Comparison of ENCODE assay signal across 18 mouse cellular contexts in genomic region chr6:28615966-28616365, GRCm38 (mm10).
DNase-seq lines count a peak whose midpoint lies in the region; ATAC-seq and TF ChIP-seq lines count a peak whose summit lies in the region.
"Had no signal": no experiment of that assay in that cellular context is flagged by ENCODE, and none has a peak within 500 bp of the region (broad histone marks: within the 10 kb centered on the region; RNA-seq: fewer than 3 reads in every experiment).

No protein-coding gene starts in this region.

- peak in 1 of 2 experiments; percentile 21 for DNase-seq in cerebellum, adult 2 months
- no peak for DNase-seq in cerebellum, postnatal 14 days
- no peak for DNase-seq in gastrocnemius, adult 2 months
- DNase-seq in gastrocnemius, postnatal 36 days = no peak
- DNase-seq in right cerebral cortex, adult 18-20 months = peak; percentile 30
- no peak for DNase-seq in right cerebral cortex, postnatal 36 days (ENCODE audit: low spot score in 2 of 2)
- peak; percentile 58 for DNase-seq in telencephalon, adult 2 months (ENCODE audit: low read depth, low spot score)
- DNase-seq: adrenal gland, postnatal 14 days; kidney, postnatal 4 days; thymus, postnatal 14 days had no signal

- ATAC-seq in inflammation-experienced regulatory T-cells, adult 6 months = no peak
- ATAC-seq: CD4-positive, CD25-positive, alpha-beta regulatory T cell, adult 4 months; intestine, embryonic 16.5 days had no signal

- no peak for TF ChIP-seq CTCF in cerebellum, adult 2 months (IDR thresholded peaks at IDR 0.05; ENCODE audit: borderline replicate concordance, insufficient read depth, low read depth, low read length)
- no peak for TF ChIP-seq CTCF in gastrocnemius, adult 2 months (IDR thresholded peaks at IDR 0.05)

- H3K27ac ChIP-seq in cerebellum, adult 2 months (ENCODE audit: insufficient read depth, low read length) = peak overlapping the region; percentile 1; the same call in 1 of the 2 replicates
- H3K27ac ChIP-seq in gastrocnemius, adult 2 months = peak overlapping the region; percentile 31
- H3K27ac ChIP-seq: heart, embryonic 13.5 days; hindbrain, embryonic 15.5 days; liver, embryonic 15.5 days; neural tube, embryonic 12.5 days had no signal

- H3K4me3 ChIP-seq in cerebellum, adult 2 months (replicated peaks; ENCODE audit: insufficient read depth, low read depth, low read length) = no peak overlapping the region
- no peak overlapping the region for H3K4me3 ChIP-seq in gastrocnemius, adult 2 months
- H3K4me3 ChIP-seq: erythroblast, embryonic 14.5 days; heart, embryonic 13.5 days; hindbrain, embryonic 15.5 days; liver, embryonic 15.5 days; neural tube, embryonic 12.5 days had no signal

- TF ChIP-seq POLR2A in cerebellum, adult 2 months (IDR thresholded peaks at IDR 0.05; ENCODE audit: borderline replicate concordance, insufficient read depth, low read length) = no peak

- H3K27me3 ChIP-seq in cerebellum, adult 2 months (ENCODE audit: control insufficient read depth, insufficient read depth, low read length) = no peaks in the 10 kb centered on the region
- H3K27me3 ChIP-seq: heart, embryonic 13.5 days; hindbrain, embryonic 15.5 days; liver, embryonic 15.5 days; neural tube, embryonic 12.5 days had no signal

- intact Hi-C loops in gastrocnemius, adult 2 months (cut with DNase I) = no loop called here
- intact Hi-C loops in gastrocnemius, postnatal 36 days (cut with DNase I) = no loop called here

- WGBS in cerebellum, adult 2 months = 33% methylated on average over 3 of the region's 3 CpGs

- peaks cover 20% of the 10 kb centered on the region for H3K4me1 ChIP-seq in cerebellum, adult 2 months (ENCODE audit: control insufficient read depth, insufficient read depth, low read length)

Comparison
In these comparisons a context has a peak if more than half of its experiments do, and no peak if none do; other contexts are left out.
1. DNase-seq: peak in right cerebral cortex, adult 18-20 months (single experiment) and telencephalon, adult 2 months (single experiment); none in cerebellum, postnatal 14 days (0 of 2), gastrocnemius, adult 2 months (single experiment), gastrocnemius, postnatal 36 days (0 of 2) and right cerebral cortex, postnatal 36 days (0 of 2).